Mouse (Mus musculus) limb, embryonic 14.5 days (tissue): Measurements from ENCODE around the gene Edf1. TPM values are rescaled to one million over a fixed set of nuclear protein-coding genes. Genes with fewer than 3 reads are reported as not detected.

Source experiments
- ATAC-seq: fragments of 200-750 bp; cut with Nextera tagmentation; 2 replicates; pipeline ENCODE4 v1.8.0; 2017; ENCODE audit warnings: low read depth, moderate number of reproducible peaks, moderate TSS enrichment; ENCODE audit not compliant: low FRiP score
- DNase-seq: peaks from one replicate; pipeline ENCODE4 v3.0.0-alpha.2; 2015; ENCODE audit warnings: low spot score
- H3K27ac ChIP-seq: fragments of 300-500 bp; sonication (generic); replicated peaks from 2 replicates; pipeline ENCODE4 v1.5.1; 2014; ENCODE audit warnings: low read depth, mild to moderate bottlenecking, low read length, moderate library complexity, mixed read lengths
- H3K27me3 ChIP-seq: fragments of 300-500 bp; sonication (generic); 2 replicates; pipeline ENCODE4 v1.6.1; 2014; ENCODE audit warnings: low read length, mixed read lengths; ENCODE audit not compliant: control insufficient read depth, insufficient read depth
- H3K36me3 ChIP-seq: fragments of 300-500 bp; sonication (generic); 2 replicates; pipeline ENCODE4 v1.6.1; 2014; ENCODE audit warnings: mild to moderate bottlenecking, low read length, moderate library complexity, mixed read lengths; ENCODE audit not compliant: control insufficient read depth, insufficient read depth
- H3K4me1 ChIP-seq: fragments of 300-500 bp; sonication (generic); 2 replicates; pipeline ENCODE4 v1.6.1; 2014; ENCODE audit warnings: antibody characterized with exemption, low read length, mixed read lengths; ENCODE audit not compliant: control insufficient read depth, insufficient read depth
- H3K4me2 ChIP-seq: fragments of 300-500 bp; sonication (generic); replicated peaks from 2 replicates; pipeline ENCODE4 v1.6.1; 2014; ENCODE audit warnings: low read depth, mild to moderate bottlenecking, low read length, moderate library complexity; ENCODE audit not compliant: severe bottlenecking
- H3K4me3 ChIP-seq: fragments of 300-500 bp; sonication (generic); replicated peaks from 2 replicates; pipeline ENCODE4 v1.5.1; 2014; ENCODE audit warnings: low read length
- H3K9ac ChIP-seq: fragments of 300-500 bp; sonication (generic); 2 replicates; pipeline ENCODE4 v1.6.1; 2014; ENCODE audit warnings: mild to moderate bottlenecking, low read depth, low read length, moderate library complexity; ENCODE audit not compliant: severe bottlenecking
- H3K9me3 ChIP-seq: fragments of 300-500 bp; sonication (generic); 2 replicates; pipeline ENCODE4 v1.6.1; 2016; ENCODE audit warnings: low read length; ENCODE audit not compliant: control insufficient read depth
- POLR2A ChIP-seq: fragments of 200-500 bp; IDR thresholded peaks from 2 replicates; pipeline ENCODE4 v1.8.0; 2012; ENCODE audit warnings: inconsistent platforms, mild to moderate bottlenecking, moderate library complexity, borderline replicate concordance; ENCODE audit not compliant: insufficient read depth, insufficient read length; ENCODE audit errors: extremely low read depth
- WGBS: fragments of 180-500 bp; shearing (Covaris S2); extraction: QIAGEN DNeasy Blood & Tissue Kit; methylation state at CpG from one replicate; pipeline ENCODE4 v1.1.7; 2014; 5-methylcytosine and 5-hydroxymethylcytosine counted together
- polyA plus RNA-seq, 2 experiments: library from polyadenylated mRNA; depleted of rRNA in 1 of 2; stranded (reverse) in 1 of 2; unstranded in 1 of 2; fragments of >200 nt; fragmentation: Nextera tagmentation in 1 of 2; extraction: Ambion mirVana in 1 of 2; gene quantifications; 2 replicates each; pipeline versions ENCODE4 v1.2.1 to v1.2.3; 2012 to 2014

The Edf1 gene
- polyA plus RNA-seq, 2 experiments: 174 to 331 TPM

- ATAC-seq: peak; percentile 98
- peak; percentile 76; the same call in 1 of the 2 replicates for TF ChIP-seq POLR2A
- Histone ChIP-seq H3K4me1 (peaks cover 43% of the 10 kb centered on the region), H3K4me2 (peak within 1 kb of the TSS; percentile 89), H3K27me3 (peaks cover 38% of the 10 kb centered on the region), H3K36me3 (peaks cover 28% of the 10 kb centered on the region), H3K9me3 (no peaks in the 10 kb centered on the region), H3K4me3 (peak within 1 kb of the TSS; percentile 48), H3K9ac (peak within 1 kb of the TSS; percentile 58), H3K27ac (peak within 1 kb of the TSS; percentile 83)
- under 1% methylated on average over 40 of the region's 45 CpGs for WGBS
- DNase-seq: peak; percentile 99
Observed at GRCm38 (mm10) chr2:25574579-25575431, 17.2 kb downstream of the Edf1 start, which contains the start of the genes Mamdc4 and Phpt1. TSS of gene Mamdc4 (minus strand) at chr2:25574845. TSS of gene Phpt1 (minus strand) at chr2:25575224.

- peaks cover 22% of the 10 kb centered on the region for H3K36me3 ChIP-seq
- peak overlapping the region; percentile 70 for H3K4me2 ChIP-seq
- 13% methylated on average over 21 of the region's 21 CpGs for WGBS
- peaks cover 45% of the 10 kb centered on the region for H3K27me3 ChIP-seq
- peak overlapping the region; percentile 83 for H3K27ac ChIP-seq
- peaks cover 47% of the 10 kb centered on the region for H3K4me1 ChIP-seq
- DNase-seq: peak; percentile 61
- no peak for TF ChIP-seq POLR2A
- ATAC-seq: no peak
- H3K9me3 ChIP-seq: no peaks in the 10 kb centered on the region
- peak overlapping the region; percentile 58 for H3K9ac ChIP-seq
- peak overlapping the region; percentile 48 for H3K4me3 ChIP-seq
Observed at GRCm38 (mm10) chr2:25575432-25576027, 17.9 kb downstream of the Edf1 start.

GRCm38 (mm10) chr2:25576028-25576850 lies 18.6 kb downstream of the Edf1 start:
- H3K27me3 ChIP-seq: peaks cover 52% of the 10 kb centered on the region
- no peaks in the 10 kb centered on the region for H3K9me3 ChIP-seq
- H3K36me3 ChIP-seq: peaks cover 15% of the 10 kb centered on the region
- DNase-seq (no peak), ATAC-seq (no peak)
- TF ChIP-seq POLR2A: no peak
- 79% methylated on average over 16 of the region's 16 CpGs for WGBS
- peaks cover 48% of the 10 kb centered on the region for H3K4me1 ChIP-seq
- H3K4me3 ChIP-seq: peak overlapping the region; percentile 48; the same call in 1 of the 2 replicates
- H3K27ac ChIP-seq: no peak overlapping the region
- H3K9ac ChIP-seq: peak overlapping the region; percentile 58; the same call in 1 of the 2 replicates
- H3K4me2 ChIP-seq: peak overlapping the region; percentile 70; the same call in 1 of the 2 replicates

GRCm38 (mm10) chr2:25576965-25577891 lies 19.6 kb downstream of the Edf1 start:
- H3K9me3 ChIP-seq: no peaks in the 10 kb centered on the region
- 0 out of 2 replicates have a peak, but pooled peaks cover 6% of the 10 kb centered on the region for H3K36me3 ChIP-seq
- H3K4me1 ChIP-seq: peaks cover 55% of the 10 kb centered on the region
- WGBS: 16% methylated on average over 85 of the region's 92 CpGs
- no peak for ATAC-seq
- H3K27ac ChIP-seq: no peak overlapping the region
- peak overlapping the region; percentile 26 for H3K4me3 ChIP-seq
- TF ChIP-seq POLR2A: no peak
- peaks cover 54% of the 10 kb centered on the region for H3K27me3 ChIP-seq
- no peak for DNase-seq
- H3K4me2 ChIP-seq: peak overlapping the region; percentile 43
- peak overlapping the region; percentile 36; the same call in 1 of the 2 replicates for H3K9ac ChIP-seq
